Mouse (Mus musculus): ENCODE results near the gene Dnah12.

GRCm38 (mm10) chr14:26670964-26671363 lies 22.1 kb upstream of the Dnah12 start:
- no peak for TF ChIP-seq POLR2A (IDR thresholded peaks at IDR 0.05; ENCODE audit: extremely low read depth, insufficient read depth, low read length)
- no peak for TF ChIP-seq CTCF (IDR thresholded peaks at IDR 0.05; ENCODE audit: extremely low read depth, insufficient read depth, low read length)

Measured in cortical plate, adult 2 months (tissue).